Mouse (Mus musculus) midbrain, postnatal 0 days (tissue): ENCODE measurements around the gene Fem1a. TPM values are rescaled to one million over a fixed set of nuclear protein-coding genes. Genes with fewer than 3 reads are reported as not detected.

Source experiments
- ATAC-seq: fragments of 200-750 bp; cut with Nextera tagmentation; 2 replicates; pipeline ENCODE4 v1.8.0; 2017; ENCODE audit warnings: moderate number of reproducible peaks, mild to moderate bottlenecking, moderate TSS enrichment, moderate library complexity; ENCODE audit not compliant: low FRiP score
- DNase-seq: peaks from one replicate; pipeline ENCODE4 v3.0.0-alpha.2; 2015; ENCODE audit warnings: low spot score
- H3K27ac ChIP-seq: fragments of 300-500 bp; sonication (generic); 2 replicates; pipeline ENCODE4 v1.5.1; 2014; ENCODE audit warnings: low read depth, mild to moderate bottlenecking, low read length, mixed read lengths
- H3K27me3 ChIP-seq: fragments of 300-500 bp; sonication (generic); 2 replicates; pipeline ENCODE4 v1.6.1; 2014; ENCODE audit warnings: low read length, control low read depth, mixed read lengths; ENCODE audit not compliant: insufficient read depth
- H3K36me3 ChIP-seq: fragments of 300-500 bp; sonication (generic); 2 replicates; pipeline ENCODE4 v1.6.1; 2014; ENCODE audit warnings: low read length, control low read depth, mixed read lengths; ENCODE audit not compliant: insufficient read depth
- H3K4me1 ChIP-seq: fragments of 300-500 bp; sonication (generic); 2 replicates; pipeline ENCODE4 v1.6.1; 2014; ENCODE audit warnings: mild to moderate bottlenecking, control low read depth, antibody characterized with exemption, low read length, mixed read lengths; ENCODE audit not compliant: insufficient read depth
- H3K4me2 ChIP-seq: fragments of 300-500 bp; sonication (generic); 2 replicates; pipeline ENCODE4 v1.6.1; 2014; ENCODE audit warnings: low read depth, mild to moderate bottlenecking, low read length, mixed read lengths; ENCODE audit not compliant: poor library complexity, severe bottlenecking
- H3K4me3 ChIP-seq: fragments of 300-500 bp; sonication (generic); 2 replicates; pipeline ENCODE4 v1.5.1; 2014; ENCODE audit warnings: low read depth, mild to moderate bottlenecking, low read length, moderate library complexity
- H3K9ac ChIP-seq: fragments of 300-500 bp; sonication (generic); replicated peaks from 2 replicates; pipeline ENCODE4 v1.6.1; 2014; ENCODE audit warnings: mild to moderate bottlenecking, low read length, moderate library complexity, mixed read lengths; ENCODE audit not compliant: poor library complexity, severe bottlenecking
- H3K9me3 ChIP-seq: fragments of 300-500 bp; sonication (generic); 2 replicates; pipeline ENCODE4 v1.6.1; 2016; ENCODE audit warnings: low read length, control low read depth
- CTCF ChIP-seq: IDR thresholded peaks from 2 replicates; pipeline ENCODE4 v1.5.1; 2016; ENCODE audit warnings: antibody characterized with exemption, mild to moderate bottlenecking
- WGBS: fragments of 180-500 bp; shearing (Covaris S2); extraction: QIAGEN DNeasy Blood & Tissue Kit; methylation state at CpG from one replicate; pipeline ENCODE4 v1.1.7; 2014; 5-methylcytosine and 5-hydroxymethylcytosine counted together
- polyA plus RNA-seq: library from polyadenylated mRNA; unstranded; fragments of >200 nt; fragmentation: Nextera tagmentation; extraction: Ambion mirVana; gene quantifications from 2 replicates; pipeline ENCODE4 v1.2.1, GENCODE M21; 2015
- total RNA-seq: library from RNA; depleted of rRNA; stranded (reverse); fragments of >200 nt; gene quantifications from 2 replicates; pipeline ENCODE4 v1.2.3, GENCODE M21; 2014

The Fem1a gene
- total and polyA plus RNA-seq, 2 experiments from 2014 or later, result 14.2 to 43.2 TPM

DNA sequence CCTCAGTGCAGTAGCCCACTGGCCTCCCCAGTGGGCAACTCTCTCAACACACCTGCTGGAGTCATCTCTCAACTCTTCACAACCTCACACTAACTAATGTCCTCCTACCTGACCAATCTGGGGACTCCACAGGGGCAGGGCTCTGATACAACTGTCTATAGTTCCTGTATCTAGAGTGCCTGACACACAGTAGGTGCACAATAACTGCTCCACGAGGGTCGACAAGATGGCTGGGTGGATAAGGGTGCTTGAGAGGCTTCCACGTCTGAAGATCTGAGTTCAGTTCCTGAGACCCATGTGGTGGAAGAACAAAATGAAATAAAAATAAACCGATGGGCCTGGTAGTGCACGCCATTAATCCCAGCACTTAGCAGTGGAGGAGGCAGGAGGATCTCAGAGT is 17.4 kb downstream of the Fem1a start:
- DNase-seq (no peak), ATAC-seq (no peak)
- Histone ChIP-seq H3K27me3 (no peaks in the 10 kb centered on the region), H3K4me3 (no peak overlapping the region), H3K4me1 (no peaks in the 10 kb centered on the region; the same call in 1 of the 2 replicates), H3K27ac (no peak overlapping the region), H3K9ac (no peak overlapping the region), H3K9me3 (no peaks in the 10 kb centered on the region), H3K4me2 (no peak overlapping the region), H3K36me3 (peaks cover 4% of the 10 kb centered on the region; the same call in 1 of the 2 replicates)
- TF ChIP-seq CTCF, result no peak
- 88% methylated on average over 5 of the region's 5 CpGs for WGBS

GRCm38 (mm10) chr17:56275842-56276480 is 19.4 kb downstream of the Fem1a start:
- ATAC-seq, result no peak
- 28% methylated on average over 5 of the region's 5 CpGs for WGBS

GRCm38 (mm10) chr17:56276643-56277566 is 20.3 kb downstream of the Fem1a start, which contains the start of gene Ticam1:
Gene Ticam1 (minus strand): TSS chr17:56276786.
- H3K27me3 ChIP-seq, result no peaks in the 10 kb centered on the region
- DNase-seq, result peak; percentile 84
- TF ChIP-seq CTCF, result peak; percentile 67
- H3K4me2 ChIP-seq, result peak within 1 kb of the TSS; percentile 58
- peak within 1 kb of the TSS; percentile 40 for H3K9ac ChIP-seq
- no peaks in the 10 kb centered on the region for H3K4me1 ChIP-seq
- peak; percentile 71 for ATAC-seq
- 7% methylated on average over 18 of the region's 21 CpGs for WGBS
- H3K4me3 ChIP-seq, result peak within 1 kb of the TSS; percentile 31
- H3K36me3 ChIP-seq, result no peaks in the 10 kb centered on the region
- no peak within 1 kb of the TSS for H3K27ac ChIP-seq
- H3K9me3 ChIP-seq, result no peaks in the 10 kb centered on the region

More at GRCm38 (mm10) chr17:56275842-56276480, 19.4 kb downstream of the Fem1a start:
- no peak for DNase-seq
- no peaks in the 10 kb centered on the region for H3K27me3 ChIP-seq
- peak overlapping the region; percentile 58 for H3K4me2 ChIP-seq
- H3K9me3 ChIP-seq, result no peaks in the 10 kb centered on the region
- H3K9ac ChIP-seq, result peak overlapping the region; percentile 40
- no peak overlapping the region for H3K27ac ChIP-seq
- H3K4me3 ChIP-seq, result peak overlapping the region; percentile 31
- TF ChIP-seq CTCF, result no peak
- no peaks in the 10 kb centered on the region for H3K4me1 ChIP-seq
- no peaks in the 10 kb centered on the region for H3K36me3 ChIP-seq

GRCm38 (mm10) chr17:56277567-56277893 is 20.9 kb downstream of the Fem1a start:
- Histone ChIP-seq H3K9ac (no peak overlapping the region), H3K36me3 (no peaks in the 10 kb centered on the region), H3K27me3 (no peaks in the 10 kb centered on the region), H3K27ac (no peak overlapping the region), H3K4me3 (no peak overlapping the region), H3K9me3 (no peaks in the 10 kb centered on the region), H3K4me2 (no peak overlapping the region), H3K4me1 (no peaks in the 10 kb centered on the region)
- WGBS, result 45% methylated on average over 2 of the region's 2 CpGs
- no peak for ATAC-seq
- TF ChIP-seq CTCF, result no peak
- DNase-seq, result no peak

DNA sequence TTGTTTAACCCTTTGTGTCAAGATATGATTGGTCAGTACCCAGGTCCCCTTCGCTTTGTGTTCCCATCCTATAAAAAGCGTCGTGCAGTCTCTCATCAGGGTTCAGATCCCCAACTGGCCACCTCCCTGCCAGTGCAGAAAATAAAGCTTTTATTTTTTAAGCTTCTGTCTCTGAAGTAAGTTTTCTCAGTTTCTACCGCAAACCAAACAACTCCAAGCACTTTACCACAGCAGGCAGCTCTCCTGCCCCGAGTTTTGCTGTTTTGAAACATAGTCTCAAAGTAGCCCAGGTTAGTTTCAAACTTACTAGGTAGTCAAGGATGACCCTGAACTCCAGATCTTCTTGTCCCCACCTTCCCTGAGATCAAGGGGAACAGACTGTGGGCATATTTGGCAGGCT is 21.7 kb downstream of the Fem1a start:
- Histone ChIP-seq H3K9ac (no peak overlapping the region), H3K4me2 (no peak overlapping the region), H3K27me3 (no peaks in the 10 kb centered on the region), H3K27ac (no peak overlapping the region), H3K4me1 (no peaks in the 10 kb centered on the region), H3K36me3 (no peaks in the 10 kb centered on the region), H3K4me3 (no peak overlapping the region), H3K9me3 (no peaks in the 10 kb centered on the region)
- no peak for TF ChIP-seq CTCF
- 93% methylated on average over 5 of the region's 5 CpGs for WGBS
- ATAC-seq, result no peak
- DNase-seq, result no peak
